Mouse (Mus musculus) lung, adult 2 months (tissue): Measurements from ENCODE around the gene Trarg1.

Source experiments
- CTCF ChIP-seq: fragments of 200-500 bp; IDR thresholded peaks from 2 replicates; pipeline ENCODE4 v1.5.1; 2011; ENCODE audit warnings: mild to moderate bottlenecking, low read length, control low read depth; ENCODE audit not compliant: insufficient read depth
- POLR2A ChIP-seq: fragments of 200-500 bp; IDR thresholded peaks from 2 replicates; pipeline ENCODE4 v1.6.1; 2011; ENCODE audit warnings: low read depth, mild to moderate bottlenecking, control low read depth, low read length, borderline replicate concordance; ENCODE audit errors: extremely low read depth

GRCm38 (mm10) chr11:76734560-76734959 lies 55.0 kb downstream of the Trarg1 start:
- TF ChIP-seq CTCF, result no peak
- TF ChIP-seq POLR2A, result no peak
